In genomic region chr3:152284759-152285158, GRCm38 (mm10) we compare ENCODE assay signal across 23 mouse cellular contexts. TPM values are rescaled to one million over a fixed set of nuclear protein-coding genes. Genes with fewer than 3 reads are reported as not detected.
"Had no signal": no experiment of that assay in that cellular context is flagged by ENCODE, and none has a peak within 500 bp of the region (broad histone marks: within the 10 kb centered on the region; RNA-seq: fewer than 3 reads in every experiment).

No protein-coding gene starts in this region.

- H3K4me3 ChIP-seq: heart, embryonic 10.5 days; heart, embryonic 12.5 days; hindbrain, embryonic 13.5 days; hindbrain, embryonic 15.5 days; kidney, embryonic 15.5 days; limb, embryonic 13.5 days; limb, embryonic 15.5 days; liver, embryonic 12.5 days had no signal

- H3K4me1 ChIP-seq: heart, embryonic 10.5 days; heart, embryonic 12.5 days; hindbrain, embryonic 13.5 days; hindbrain, embryonic 15.5 days; kidney, embryonic 15.5 days; limb, embryonic 13.5 days had no signal

- H3K9me3 ChIP-seq: heart, embryonic 10.5 days; heart, embryonic 12.5 days; hindbrain, embryonic 13.5 days; hindbrain, embryonic 15.5 days; kidney, embryonic 15.5 days; limb, embryonic 13.5 days; limb, embryonic 15.5 days; liver, embryonic 12.5 days had no signal

- ATAC-seq: forebrain, postnatal 0 days; hindbrain, postnatal 0 days; intestine, embryonic 16.5 days; liver, embryonic 12.5 days had no signal

- H3K4me2 ChIP-seq: heart, embryonic 12.5 days; hindbrain, embryonic 13.5 days; hindbrain, embryonic 15.5 days; kidney, embryonic 15.5 days; limb, embryonic 13.5 days; limb, embryonic 15.5 days; liver, embryonic 12.5 days had no signal

- H3K27me3 ChIP-seq: heart, embryonic 12.5 days; hindbrain, embryonic 13.5 days; hindbrain, embryonic 15.5 days; kidney, embryonic 15.5 days; limb, embryonic 13.5 days; limb, embryonic 15.5 days; liver, embryonic 12.5 days had no signal

- H3K9ac ChIP-seq: forebrain, postnatal 0 days; heart, embryonic 12.5 days; hindbrain, embryonic 13.5 days; hindbrain, embryonic 15.5 days; kidney, embryonic 15.5 days; limb, embryonic 13.5 days; limb, embryonic 15.5 days; liver, embryonic 12.5 days had no signal

- H3K27ac ChIP-seq: heart, embryonic 10.5 days; hindbrain, embryonic 13.5 days; hindbrain, embryonic 15.5 days; hindbrain, postnatal 0 days; kidney, embryonic 15.5 days; kidney, postnatal 0 days; limb, embryonic 13.5 days; limb, embryonic 15.5 days; liver, embryonic 12.5 days had no signal

- DNase-seq: forebrain, postnatal 0 days; heart, adult 18-20 months; heart, postnatal 10 days; kidney, adult 11 months; kidney, adult 2 months; kidney, adult 9 months; kidney, postnatal 14 days; kidney, postnatal 36 days; layer of hippocampus, adult 9-11 months; layer of hippocampus, postnatal 36 days; left cerebral cortex, postnatal 4 days had no signal

RNA-seq across cellular contexts. Expression of gene Nexn, which starts 18.6 kb away (rescaled TPM):
- polyA plus RNA-seq: liver, adult 2 months had no signal
